Comparison of ENCODE assay signal across 21 mouse cellular contexts in genomic region chr17:9921326-9921725, GRCm38 (mm10).
DNase-seq lines count a peak whose midpoint lies in the region; ATAC-seq and TF ChIP-seq lines count a peak whose summit lies in the region.
"Had no signal": no experiment of that assay in that cellular context is flagged by ENCODE, and none has a peak within 500 bp of the region (broad histone marks: within the 10 kb centered on the region; RNA-seq: fewer than 3 reads in every experiment).

No protein-coding gene starts in this region.

- no peaks in the 10 kb centered on the region for H3K79me2 ChIP-seq in liver, adult 2 months (ENCODE audit: control insufficient read depth, insufficient read depth, low read length)

- H3K27me3 ChIP-seq in liver, adult 2 months (ENCODE audit: control insufficient read depth, insufficient read depth, low read length) = no peaks in the 10 kb centered on the region
- no peaks in the 10 kb centered on the region for H3K27me3 ChIP-seq in liver, embryonic 11.5 days (replicated peaks; ENCODE audit: control insufficient read depth, insufficient read depth, low read length)
- no peaks in the 10 kb centered on the region for H3K27me3 ChIP-seq in lung, embryonic 14.5 days (ENCODE audit: insufficient read depth, low read length)
- H3K27me3 ChIP-seq: CH12.LX; hindbrain, embryonic 12.5 days had no signal

- peak; percentile 3 for DNase-seq in liver, adult 2 months (ENCODE audit: extremely low read depth, low read depth, low spot score)
- no peak for DNase-seq in liver, embryonic 11.5 days (ENCODE audit: low spot score)
- DNase-seq in T-cell, adult 2 months (ENCODE audit: low spot score) = peak; percentile 22
- DNase-seq in lung, embryonic 14.5 days = peak; percentile 55
- DNase-seq in left cerebral cortex, postnatal 14 days (ENCODE audit: low spot score in 2 of 2) = no peak
- DNase-seq in spleen, postnatal 14 days (ENCODE audit: low spot score in 2 of 2) = no peak
- DNase-seq: cerebellum, postnatal 14 days; forebrain, postnatal 0 days; kidney, postnatal 4 days; left cerebral cortex, postnatal 4 days; right cerebral cortex, adult 18-20 months; spleen, adult 18-20 months had no signal

- H3K27ac ChIP-seq in liver, adult 2 months (replicated peaks; ENCODE audit: insufficient read depth, low read depth, low read length) = no peak overlapping the region
- H3K27ac ChIP-seq in liver, embryonic 11.5 days (ENCODE audit: low read depth, low read length) = no peak overlapping the region
- no peak overlapping the region for H3K27ac ChIP-seq in lung, embryonic 14.5 days (ENCODE audit: low read depth)
- H3K27ac ChIP-seq: embryonic facial prominence, embryonic 10.5 days; hindbrain, embryonic 12.5 days; liver, embryonic 14.5 days; midbrain, embryonic 10.5 days; stomach, postnatal 0 days had no signal

- no peak for TF ChIP-seq CTCF in liver, adult 2 months (IDR thresholded peaks at IDR 0.05; ENCODE audit: low read depth, low read length)
- TF ChIP-seq CTCF in lung, embryonic 14.5 days (IDR thresholded peaks at IDR 0.05; ENCODE audit: low read depth) = no peak

- no peak overlapping the region for H3K4me3 ChIP-seq in liver, adult 2 months (ENCODE audit: insufficient read depth, low read depth, low read length)
- no peak overlapping the region for H3K4me3 ChIP-seq in liver, embryonic 11.5 days (ENCODE audit: low read depth, low read length)
- H3K4me3 ChIP-seq in lung, embryonic 14.5 days (ENCODE audit: low read depth, low read length) = no peak overlapping the region
- H3K4me3 ChIP-seq: embryonic facial prominence, embryonic 10.5 days; erythroblast, embryonic 14.5 days; hindbrain, embryonic 12.5 days; midbrain, embryonic 10.5 days had no signal

- ATAC-seq in liver, embryonic 11.5 days (replicated peaks; ENCODE audit: low FRiP score) = no peak
- no peak for ATAC-seq in lung, embryonic 14.5 days (ENCODE audit: insufficient read depth)
- peak; percentile 50; the same call in 1 of the 2 replicates for ATAC-seq in megakaryocyte progenitor cell, adult 5-6 weeks (replicated peaks; ENCODE audit: poor library complexity)
- ATAC-seq: forebrain, postnatal 0 days; intestine, embryonic 16.5 days had no signal

- H3K4me1 ChIP-seq in liver, adult 2 months (ENCODE audit: control insufficient read depth, insufficient read depth, low read length) = no peaks in the 10 kb centered on the region
- H3K4me1 ChIP-seq in liver, embryonic 11.5 days (replicated peaks; ENCODE audit: control insufficient read depth, insufficient read depth, low read length) = no peaks in the 10 kb centered on the region
- 0 out of 2 replicates have a peak, but pooled peaks cover 2% of the 10 kb centered on the region for H3K4me1 ChIP-seq in lung, embryonic 14.5 days (ENCODE audit: insufficient read depth)
- H3K4me1 ChIP-seq: embryonic facial prominence, embryonic 10.5 days; hindbrain, embryonic 12.5 days had no signal

- no peak overlapping the region for H3K4me2 ChIP-seq in liver, embryonic 11.5 days
- no peak overlapping the region for H3K4me2 ChIP-seq in lung, embryonic 14.5 days
- H3K4me2 ChIP-seq: hindbrain, embryonic 12.5 days had no signal

- H3K9ac ChIP-seq in liver, adult 2 months (ENCODE audit: low read depth, low read length) = no peak overlapping the region
- no peak overlapping the region for H3K9ac ChIP-seq in liver, embryonic 11.5 days (ENCODE audit: low read depth, low read length)
- no peak overlapping the region for H3K9ac ChIP-seq in lung, embryonic 14.5 days
- H3K9ac ChIP-seq: forebrain, postnatal 0 days; hindbrain, embryonic 12.5 days; liver, embryonic 14.5 days had no signal

- H3K9me3 ChIP-seq in liver, embryonic 11.5 days (ENCODE audit: control insufficient read depth, low read length) = 0 out of 2 replicates have a peak, but pooled peaks cover 3% of the 10 kb centered on the region
- no peaks in the 10 kb centered on the region for H3K9me3 ChIP-seq in lung, embryonic 14.5 days (ENCODE audit: low read depth, low read length)
- H3K9me3 ChIP-seq: embryonic facial prominence, embryonic 10.5 days; hindbrain, embryonic 12.5 days had no signal

- WGBS in liver, adult 2 months = 76% methylated on average over 2 of the region's 2 CpGs
- 65% methylated on average over 2 of the region's 2 CpGs for WGBS in liver, embryonic 11.5 days
- WGBS in lung, embryonic 14.5 days = 58% methylated on average over 2 of the region's 2 CpGs

- H3K36me3 ChIP-seq in liver, adult 2 months (ENCODE audit: control insufficient read depth, insufficient read depth, low read length) = no peaks in the 10 kb centered on the region
- no peaks in the 10 kb centered on the region for H3K36me3 ChIP-seq in liver, embryonic 11.5 days (ENCODE audit: control insufficient read depth, insufficient read depth, low read length)
- no peaks in the 10 kb centered on the region for H3K36me3 ChIP-seq in lung, embryonic 14.5 days (ENCODE audit: insufficient read depth)
- H3K36me3 ChIP-seq: embryonic facial prominence, embryonic 10.5 days; hindbrain, embryonic 12.5 days; midbrain, embryonic 10.5 days had no signal

- intact Hi-C loops in left cerebral cortex, postnatal 14 days (cut with DNase I) = no loop called here

- TF ChIP-seq POLR2A in liver, adult 2 months (IDR thresholded peaks at IDR 0.05; ENCODE audit: extremely low read depth, insufficient read depth, low read length) = no peak

Comparison
In these comparisons a context has a peak if more than half of its experiments do, and no peak if none do; other contexts are left out.
1. DNase-seq: peak in liver, adult 2 months (single experiment), T-cell, adult 2 months (single experiment) and lung, embryonic 14.5 days (single experiment); none in liver, embryonic 11.5 days (single experiment), left cerebral cortex, postnatal 14 days (0 of 2) and spleen, postnatal 14 days (0 of 2).